Mouse (Mus musculus) bone marrow macrophage, adult 2 months (primary cell): ENCODE data around the gene Hist2h2aa2.
"Not testable (repeated sequence)": the region's sequence is repeated elsewhere in the genome, so short reads cannot be mapped to it uniquely, and the experiment has no call there.

ENCODE experiments used
- CTCF ChIP-seq: IDR thresholded peaks from 2 replicates; pipeline ENCODE4 v1.5.1; 2012; ENCODE audit warnings: low read depth, mild to moderate bottlenecking, low read length, moderate library complexity
- POLR2A ChIP-seq: IDR thresholded peaks from 2 replicates; pipeline ENCODE4 v1.6.1; 2012; ENCODE audit warnings: mild to moderate bottlenecking, low read depth, low read length, borderline replicate concordance

DNA sequence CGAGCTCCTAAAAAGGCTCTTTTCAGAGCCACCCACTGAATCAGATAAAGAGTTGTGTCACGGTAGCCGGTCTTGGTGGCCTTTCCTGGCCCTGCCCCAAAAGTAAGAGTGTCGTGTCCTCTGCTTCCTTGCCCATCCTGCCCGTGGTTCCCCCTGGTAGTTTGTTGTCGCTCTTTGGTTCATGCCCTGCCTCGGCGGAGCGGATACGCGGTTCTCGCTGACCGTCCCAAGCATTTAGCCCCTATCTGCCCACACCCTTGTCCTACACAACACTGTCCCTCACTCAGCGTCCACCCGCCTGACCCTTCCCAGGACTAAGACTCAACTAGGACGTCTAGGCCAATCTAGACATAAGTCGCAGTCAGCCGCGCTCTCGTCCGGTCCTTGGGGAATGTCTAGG, 5.9 kb upstream of the Hist2h2aa2 start:
- TF ChIP-seq CTCF, POLR2A: not testable (repeated sequence)
